16 mouse cellular contexts compared by ENCODE assay signal in genomic region chr6:52273656-52274280, GRCm38 (mm10). TPM values are rescaled to one million over a fixed set of nuclear protein-coding genes. Genes with fewer than 3 reads are reported as not detected.
DNase-seq lines count a peak whose midpoint lies in the region; ATAC-seq and TF ChIP-seq lines count a peak whose summit lies in the region.
"Had no signal": no experiment of that assay in that cellular context is flagged by ENCODE, and none has a peak within 500 bp of the region (broad histone marks: within the 10 kb centered on the region; RNA-seq: fewer than 3 reads in every experiment).

No protein-coding gene starts in this region.

- H3K27me3 ChIP-seq in kidney, embryonic 15.5 days: peaks cover 96% of the 10 kb centered on the region
- peaks cover 4% of the 10 kb centered on the region for H3K27me3 ChIP-seq in G1E (ENCODE audit: insufficient read depth, low read length)
- peaks cover 84% of the 10 kb centered on the region for H3K27me3 ChIP-seq in limb, embryonic 12.5 days

- peak overlapping the region; percentile 8; the same call in 1 of the 2 replicates for H3K4me2 ChIP-seq in kidney, embryonic 15.5 days
- peak overlapping the region; percentile 49 for H3K4me2 ChIP-seq in limb, embryonic 12.5 days
- H3K4me2 ChIP-seq: heart, embryonic 15.5 days; lung, embryonic 14.5 days had no signal

- no peak for TF ChIP-seq CTCF in G1E (IDR thresholded peaks at IDR 0.05; ENCODE audit: low read depth, low read length)

- H3K27ac ChIP-seq in kidney, embryonic 15.5 days: no peak overlapping the region
- H3K27ac ChIP-seq in limb, embryonic 12.5 days: no peak overlapping the region
- H3K27ac ChIP-seq: heart, embryonic 15.5 days had no signal

- no peaks in the 10 kb centered on the region for H3K9me3 ChIP-seq in kidney, embryonic 15.5 days (replicated peaks)
- no peaks in the 10 kb centered on the region for H3K9me3 ChIP-seq in G1E (replicated peaks)
- no peaks in the 10 kb centered on the region for H3K9me3 ChIP-seq in limb, embryonic 12.5 days
- H3K9me3 ChIP-seq: heart, embryonic 15.5 days had no signal

- peak; percentile 86 for DNase-seq in heart, adult 11 months
- no peak for DNase-seq in heart, adult 9 months (ENCODE audit: low spot score in 2 of 2)
- DNase-seq in kidney, postnatal 36 days: no peak
- DNase-seq in G1E (ENCODE audit: low spot score): no peak
- DNase-seq in left cerebral cortex, adult 9 months (ENCODE audit: low spot score in 2 of 2): no peak
- DNase-seq in thymus, adult 18-20 months: no peak
- DNase-seq: cerebellum, adult 11-12 months; kidney, adult 2 months; lung, embryonic 14.5 days had no signal

- H3K9ac ChIP-seq in kidney, embryonic 15.5 days: no peak overlapping the region
- peak overlapping the region; percentile 44; the same call in 1 of the 2 replicates for H3K9ac ChIP-seq in limb, embryonic 12.5 days (replicated peaks)
- H3K9ac ChIP-seq: heart, embryonic 15.5 days; lung, embryonic 14.5 days had no signal

- no peaks in the 10 kb centered on the region for H3K36me3 ChIP-seq in kidney, embryonic 15.5 days
- no peaks in the 10 kb centered on the region for H3K36me3 ChIP-seq in G1E (replicated peaks)
- H3K36me3 ChIP-seq in limb, embryonic 12.5 days: no peaks in the 10 kb centered on the region
- H3K36me3 ChIP-seq: heart, embryonic 15.5 days had no signal

- WGBS in kidney, embryonic 15.5 days: 6% methylated on average over 22 of the region's 22 CpGs
- 5% methylated on average over 22 of the region's 22 CpGs for WGBS in limb, embryonic 12.5 days

- peaks cover 15% of the 10 kb centered on the region; the same call in 1 of the 2 replicates for H3K4me1 ChIP-seq in kidney, embryonic 15.5 days
- H3K4me1 ChIP-seq in G1E (ENCODE audit: insufficient read depth, low read depth, low read length): no peaks in the 10 kb centered on the region
- H3K4me1 ChIP-seq in limb, embryonic 12.5 days (replicated peaks): peaks cover 57% of the 10 kb centered on the region

- no peak for ATAC-seq in kidney, embryonic 15.5 days (replicated peaks; ENCODE audit: low FRiP score)
- no peak for ATAC-seq in G1E (ENCODE audit: extremely low read depth, insufficient number of reproducible peaks, low FRiP score, poor library complexity, severe bottlenecking)
- ATAC-seq in limb, embryonic 12.5 days (ENCODE audit: insufficient number of reproducible peaks, insufficient read depth, low FRiP score, low TSS enrichment, low read depth): no peak
- ATAC-seq: midbrain, embryonic 16.5 days had no signal

- H3K4me3 ChIP-seq in kidney, embryonic 15.5 days (replicated peaks): no peak overlapping the region
- H3K4me3 ChIP-seq in G1E (ENCODE audit: low read depth, low read length): 0 out of 2 replicates have a peak overlapping the region, but pooled peaks have one; percentile 4
- peak overlapping the region; percentile 18 for H3K4me3 ChIP-seq in limb, embryonic 12.5 days (replicated peaks)
- H3K4me3 ChIP-seq: heart, embryonic 15.5 days had no signal

RNA-seq across cellular contexts. Expression of gene Hoxa13, which starts 13.1 kb away (rescaled TPM):
- polyA plus RNA-seq in kidney, embryonic 15.5 days (2015; fragmentation: Nextera tagmentation; extraction: Ambion mirVana): 0.13 and 0.43 TPM in 2 replicates
- not detected in 2 replicates for total RNA-seq in G1E (2014; fragmentation: Nextera tagmentation)
- total RNA-seq in G1E (2017): not detected in 2 replicates
- not detected in 2 replicates for polyA plus RNA-seq in G1E (2012)
- 33.1 and 34.1 TPM in 2 replicates for polyA plus RNA-seq in limb, embryonic 12.5 days (2016; fragmentation: Nextera tagmentation; extraction: Ambion mirVana)
- total RNA-seq: left cerebral cortex, postnatal 36 days; neutrophil, adult 5-6 weeks had no signal
- polyA plus RNA-seq: heart, embryonic 15.5 days; kidney, adult 2 months; lung, embryonic 14.5 days; midbrain, embryonic 16.5 days; thymus, postnatal 0 days had no signal

RNA-seq across cellular contexts. Expression of gene Hoxa11, which starts 28.2 kb away (rescaled TPM):
- 34.3 and 34.8 TPM in 2 replicates for polyA plus RNA-seq in kidney, embryonic 15.5 days (2015; fragmentation: Nextera tagmentation; extraction: Ambion mirVana)
- total RNA-seq in G1E (2014; fragmentation: Nextera tagmentation): not detected in 2 replicates
- 0.12 TPM in 1 of 2 replicates, not detected in the other for total RNA-seq in G1E (2017)
- polyA plus RNA-seq in G1E (2012): not detected in 2 replicates
- 88.2 and 96.8 TPM in 2 replicates for polyA plus RNA-seq in limb, embryonic 12.5 days (2016; fragmentation: Nextera tagmentation; extraction: Ambion mirVana)
- total RNA-seq: left cerebral cortex, postnatal 36 days; neutrophil, adult 5-6 weeks had no signal
- polyA plus RNA-seq: heart, embryonic 15.5 days; lung, embryonic 14.5 days; midbrain, embryonic 16.5 days; thymus, postnatal 0 days had no signal

RNA-seq across cellular contexts. Expression of gene Hoxa10, which starts 33.1 kb away (rescaled TPM):
- 157 and 172 TPM in 2 replicates for polyA plus RNA-seq in kidney, embryonic 15.5 days (2015; fragmentation: Nextera tagmentation; extraction: Ambion mirVana)
- total RNA-seq in G1E (2014; fragmentation: Nextera tagmentation) (not detected in 2 replicates), G1E (2017) (0.05 TPM in 1 of 2 replicates, not detected in the other)
- not detected in 2 replicates for polyA plus RNA-seq in G1E (2012)
- 272 and 294 TPM in 2 replicates for polyA plus RNA-seq in limb, embryonic 12.5 days (2016; fragmentation: Nextera tagmentation; extraction: Ambion mirVana)
- total RNA-seq: left cerebral cortex, postnatal 36 days; neutrophil, adult 5-6 weeks had no signal
- polyA plus RNA-seq: lung, embryonic 14.5 days; midbrain, embryonic 16.5 days had no signal

RNA-seq across cellular contexts. Expression of gene Evx1, which starts 39.5 kb away (rescaled TPM):
- polyA plus RNA-seq in kidney, embryonic 15.5 days (2015; fragmentation: Nextera tagmentation; extraction: Ambion mirVana): 0.14 TPM in 1 of 2 replicates, not detected in the other
- not detected in 2 replicates for total RNA-seq in G1E (2014; fragmentation: Nextera tagmentation)
- total RNA-seq in G1E (2017): not detected in 2 replicates
- not detected in 2 replicates for polyA plus RNA-seq in G1E (2012)
- polyA plus RNA-seq in limb, embryonic 12.5 days (2016; fragmentation: Nextera tagmentation; extraction: Ambion mirVana): 4.8 and 5.2 TPM in 2 replicates
- total RNA-seq: left cerebral cortex, postnatal 36 days; neutrophil, adult 5-6 weeks had no signal
- polyA plus RNA-seq: heart, embryonic 15.5 days; kidney, adult 2 months; lung, embryonic 14.5 days; thymus, postnatal 0 days had no signal

RNA-seq across cellular contexts. Expression of gene Hoxa9, which starts 42.9 kb away (rescaled TPM):
- polyA plus RNA-seq in kidney, embryonic 15.5 days (2015; fragmentation: Nextera tagmentation; extraction: Ambion mirVana): 53.4 and 65.1 TPM in 2 replicates
- total RNA-seq in G1E (2014; fragmentation: Nextera tagmentation) (not detected in 2 replicates), G1E (2017) (0.05 and 0.12 TPM in 2 replicates)
- polyA plus RNA-seq in G1E (2012): not detected in 2 replicates
- polyA plus RNA-seq in limb, embryonic 12.5 days (2016; fragmentation: Nextera tagmentation; extraction: Ambion mirVana): 74.7 and 77.4 TPM in 2 replicates
- total RNA-seq: left cerebral cortex, postnatal 36 days; neutrophil, adult 5-6 weeks had no signal
- polyA plus RNA-seq: lung, embryonic 14.5 days; midbrain, embryonic 16.5 days had no signal

Comparison
In these comparisons a context has a peak if more than half of its experiments do, and no peak if none do; other contexts are left out.
1. RNA of gene Hoxa13, which starts 13.1 kb away (polyA plus RNA-seq): 33.1 to 34.1 TPM in limb, embryonic 12.5 days; 0.13 to 0.43 TPM in kidney, embryonic 15.5 days and not detected in G1E; every median in the first group is over 10 times any median in the second.
2. RNA of gene Hoxa11, which starts 28.2 kb away (polyA plus RNA-seq): 88.2 to 96.8 TPM in limb, embryonic 12.5 days and 34.3 to 34.8 TPM in kidney, embryonic 15.5 days; not detected in G1E; every median in the first group is over 10 times any median in the second.
3. RNA of gene Hoxa10, which starts 33.1 kb away (polyA plus RNA-seq): 272 to 294 TPM in limb, embryonic 12.5 days and 157 to 172 TPM in kidney, embryonic 15.5 days; not detected in G1E; every median in the first group is over 100 times any median in the second.